Mouse (Mus musculus) right cerebral cortex, postnatal 14 days (tissue): ENCODE measurements around the gene Sox15.

Source experiments
- DNase-seq: peaks from one replicate; pipeline ENCODE4 v3.0.0; 2022

Sox15 gene

GRCm38 (mm10) chr11:69703814-69704612 is 48.9 kb downstream of the Sox15 start:
- DNase-seq, result no peak

- DNase-seq, result no peak
Measured at GRCm38 (mm10) chr11:69704613-69705010, 49.5 kb downstream of the Sox15 start.
